Mouse (Mus musculus) stomach, postnatal 0 days (tissue): ENCODE data around the gene Man2b2. TPM values are rescaled to one million over a fixed set of nuclear protein-coding genes. Genes with fewer than 3 reads are reported as not detected.

Source experiments
- ATAC-seq: fragments of 200-750 bp; cut with Nextera tagmentation; 2 replicates; pipeline ENCODE4 v1.8.0; 2017; ENCODE audit not compliant: low FRiP score, low TSS enrichment
- DNase-seq: peaks from one replicate; pipeline ENCODE4 v3.0.0-alpha.2; 2016; ENCODE audit warnings: low spot score
- H3K27ac ChIP-seq: fragments of 300-500 bp; sonication (generic); replicated peaks from 2 replicates; pipeline ENCODE4 v1.5.1; 2014; ENCODE audit warnings: mild to moderate bottlenecking, control low read depth
- H3K27me3 ChIP-seq: fragments of 300-500 bp; sonication (generic); 2 replicates; pipeline ENCODE4 v1.6.1; 2014; ENCODE audit warnings: low read length; ENCODE audit not compliant: control insufficient read depth, insufficient read depth
- H3K36me3 ChIP-seq: fragments of 300-500 bp; sonication (generic); 2 replicates; pipeline ENCODE4 v1.6.1; 2014; ENCODE audit warnings: low read length, mixed read lengths; ENCODE audit not compliant: control insufficient read depth, insufficient read depth
- H3K4me1 ChIP-seq: fragments of 300-500 bp; sonication (generic); replicated peaks from 2 replicates; pipeline ENCODE4 v1.6.1; 2014; ENCODE audit warnings: antibody characterized with exemption; ENCODE audit not compliant: control insufficient read depth, insufficient read depth
- H3K4me2 ChIP-seq: fragments of 300-500 bp; sonication (generic); replicated peaks from 2 replicates; pipeline ENCODE4 v1.6.1; 2014; ENCODE audit warnings: low read depth, mild to moderate bottlenecking, control low read depth, moderate library complexity
- H3K4me3 ChIP-seq: fragments of 300-500 bp; sonication (generic); 2 replicates; pipeline ENCODE4 v1.5.1; 2014; ENCODE audit warnings: low read depth, low read length, control low read depth
- H3K9ac ChIP-seq: fragments of 300-500 bp; sonication (generic); 2 replicates; pipeline ENCODE4 v1.6.1; 2014; ENCODE audit warnings: mild to moderate bottlenecking, low read length, control low read depth, mixed read lengths
- H3K9me3 ChIP-seq: fragments of 300-500 bp; sonication (generic); 2 replicates; pipeline ENCODE4 v1.6.1; 2016; ENCODE audit warnings: low read length; ENCODE audit not compliant: control insufficient read depth
- CTCF ChIP-seq: IDR thresholded peaks from 2 replicates; pipeline ENCODE4 v1.5.1; 2016; ENCODE audit warnings: antibody characterized with exemption, low read depth, mild to moderate bottlenecking, moderate library complexity
- EP300 ChIP-seq: optimal IDR thresholded peaks from 2 replicates; pipeline ENCODE3; 2016; ENCODE audit warnings: antibody characterized with exemption
- WGBS: fragments of 180-500 bp; shearing (Covaris S2); extraction: QIAGEN DNeasy Blood & Tissue Kit; methylation state at CpG from one replicate; pipeline ENCODE4 v1.1.7; 2014; 5-methylcytosine and 5-hydroxymethylcytosine counted together
- polyA plus RNA-seq: library from polyadenylated mRNA; unstranded; fragments of >200 nt; fragmentation: Nextera tagmentation; extraction: Ambion mirVana; gene quantifications from 2 replicates; pipeline ENCODE4 v1.2.1, GENCODE M21; 2015

Gene Man2b2
- polyA plus RNA-seq, 1 experiment from 2014 or later: 16.3 TPM

- no peak overlapping the region for H3K9ac ChIP-seq
- DNase-seq (no peak), ATAC-seq (no peak)
- no peak overlapping the region for H3K27ac ChIP-seq
- no peak overlapping the region for H3K4me2 ChIP-seq
- TF ChIP-seq EP300 (no peak), CTCF (no peak)
- no peak overlapping the region for H3K4me3 ChIP-seq
- 71% methylated on average over 6 of the region's 6 CpGs for WGBS
- H3K27me3 ChIP-seq: peaks cover 35% of the 10 kb centered on the region
- H3K4me1 ChIP-seq: no peaks in the 10 kb centered on the region; the same call in 1 of the 2 replicates
- H3K9me3 ChIP-seq: no peaks in the 10 kb centered on the region
- H3K36me3 ChIP-seq: no peaks in the 10 kb centered on the region
Observed at GRCm38 (mm10) chr5:36870916-36871315, 40.5 kb upstream of the Man2b2 start.

GRCm38 (mm10) chr5:36869578-36870236, 39.3 kb upstream of the Man2b2 start:
- Histone ChIP-seq H3K27ac (no peak overlapping the region), H3K36me3 (no peaks in the 10 kb centered on the region), H3K4me1 (no peaks in the 10 kb centered on the region; the same call in 1 of the 2 replicates), H3K4me2 (peak overlapping the region; percentile 11; the same call in 1 of the 2 replicates), H3K9ac (no peak overlapping the region), H3K4me3 (peak overlapping the region; percentile 18; the same call in 1 of the 2 replicates), H3K9me3 (no peaks in the 10 kb centered on the region), H3K27me3 (peaks cover 35% of the 10 kb centered on the region)
- WGBS: under 1% methylated on average over 43 of the region's 56 CpGs
- no peak for DNase-seq
- ATAC-seq: no peak
- TF ChIP-seq CTCF (no peak), EP300 (no peak)

- no peak for DNase-seq
- no peak for ATAC-seq
- H3K9ac ChIP-seq: no peak overlapping the region
- WGBS: 2% methylated on average over 7 of the region's 7 CpGs
- no peak overlapping the region for H3K4me2 ChIP-seq
- H3K27me3 ChIP-seq: peaks cover 35% of the 10 kb centered on the region
- no peaks in the 10 kb centered on the region for H3K36me3 ChIP-seq
- 0 out of 2 replicates have a peak overlapping the region, but pooled peaks have one; percentile 18 for H3K4me3 ChIP-seq
- no peak overlapping the region for H3K27ac ChIP-seq
- H3K9me3 ChIP-seq: no peaks in the 10 kb centered on the region
- TF ChIP-seq CTCF: no peak
- no peak for TF ChIP-seq EP300
- H3K4me1 ChIP-seq: no peaks in the 10 kb centered on the region; the same call in 1 of the 2 replicates
Observed at GRCm38 (mm10) chr5:36869186-36869577, 38.7 kb upstream of the Man2b2 start.

- Histone ChIP-seq H3K27me3 (peaks cover 35% of the 10 kb centered on the region), H3K4me1 (no peaks in the 10 kb centered on the region; the same call in 1 of the 2 replicates), H3K4me2 (peak within 1 kb of the TSS; percentile 48), H3K27ac (no peak within 1 kb of the TSS), H3K36me3 (no peaks in the 10 kb centered on the region), H3K4me3 (peak within 1 kb of the TSS; percentile 31), H3K9me3 (no peaks in the 10 kb centered on the region), H3K9ac (no peak within 1 kb of the TSS)
- DNase-seq (no peak), ATAC-seq (no peak)
- under 1% methylated on average over 71 of the region's 108 CpGs for WGBS
- no peak for TF ChIP-seq CTCF
- no peak for TF ChIP-seq EP300
Observed at GRCm38 (mm10) chr5:36868266-36869090, 38.0 kb upstream of the Man2b2 start, which contains the start of gene Ppp2r2c. Gene Ppp2r2c, plus strand, starts transcription at chr5:36868513.

GRCm38 (mm10) chr5:36867561-36867960, 37.1 kb upstream of the Man2b2 start:
- H3K27me3 ChIP-seq: peaks cover 33% of the 10 kb centered on the region
- H3K4me2 ChIP-seq: no peak overlapping the region
- H3K9ac ChIP-seq: no peak overlapping the region
- no peak for DNase-seq
- H3K4me3 ChIP-seq: no peak overlapping the region
- no peaks in the 10 kb centered on the region for H3K9me3 ChIP-seq
- no peak for ATAC-seq
- no peak for TF ChIP-seq CTCF
- TF ChIP-seq EP300: no peak
- H3K36me3 ChIP-seq: no peaks in the 10 kb centered on the region
- no peaks in the 10 kb centered on the region; the same call in 1 of the 2 replicates for H3K4me1 ChIP-seq
- no peak overlapping the region for H3K27ac ChIP-seq
- 11% methylated on average over 6 of the region's 6 CpGs for WGBS
